Mouse (Mus musculus) lung, postnatal 14 days (tissue): ENCODE measurements around the gene Agrp.
"Not testable (repeated sequence)": the region's sequence is repeated elsewhere in the genome, so short reads cannot be mapped to it uniquely, and the experiment has no call there.

Experiments
- DNase-seq: peaks from one replicate; pipeline ENCODE4 v3.0.0; 2021

The Agrp gene

GRCm38 (mm10) chr8:105594451-105595242 is 42.5 kb downstream of the Agrp start:
- no peak for DNase-seq

- no peak for DNase-seq
Observed at GRCm38 (mm10) chr8:105593859-105594258, 43.3 kb downstream of the Agrp start.

- DNase-seq, result no peak
Observed at GRCm38 (mm10) chr8:105592431-105592830, 44.8 kb downstream of the Agrp start.

DNA sequence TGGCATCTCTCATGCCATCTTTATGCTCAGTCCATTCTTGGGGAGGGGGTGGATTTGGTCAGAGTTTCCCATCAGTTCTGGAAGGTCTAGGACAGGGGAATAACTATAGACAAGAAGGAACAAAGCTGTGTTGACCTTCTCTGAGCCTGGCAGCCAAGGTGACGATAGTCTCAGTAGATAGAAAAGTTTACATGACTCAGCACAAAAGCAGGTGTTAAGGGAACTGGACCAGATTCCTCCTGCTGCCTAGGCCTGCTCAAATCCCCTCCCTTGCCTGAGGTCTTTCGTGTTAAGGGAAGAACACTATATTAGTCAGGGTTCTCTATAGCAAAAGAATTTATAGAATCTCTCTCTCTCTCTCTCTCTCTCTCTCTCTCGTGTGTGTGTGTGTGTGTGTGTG is 57.5 kb downstream of the Agrp start:
- no peak for DNase-seq

- no peak for DNase-seq
Observed at GRCm38 (mm10) chr8:105575538-105575937, 61.7 kb downstream of the Agrp start.

- no peak for DNase-seq
Observed at GRCm38 (mm10) chr8:105574741-105575140, 62.5 kb downstream of the Agrp start.

DNA sequence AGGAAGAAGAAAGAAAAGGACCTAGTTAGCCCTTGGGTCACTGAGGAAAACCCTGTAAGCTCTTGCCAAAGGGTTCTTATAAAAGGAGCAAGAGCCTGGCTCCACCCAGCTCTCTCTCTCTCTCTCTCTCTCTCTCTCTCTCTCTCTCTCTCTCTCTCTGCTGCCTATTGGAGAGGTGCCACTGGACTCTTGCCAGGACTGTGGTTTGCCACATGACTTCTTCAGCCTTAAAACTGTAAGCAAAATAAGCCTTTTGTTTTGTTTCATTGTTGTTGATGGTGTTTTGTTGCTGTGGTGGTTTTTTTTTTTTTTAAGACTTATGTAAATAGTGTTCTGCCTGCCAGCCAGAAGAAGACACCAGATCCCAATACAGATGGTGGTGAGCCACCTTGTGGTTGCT is 63.8 kb downstream of the Agrp start:
- DNase-seq, result peak; percentile 64

- DNase-seq, result no peak
Observed at GRCm38 (mm10) chr8:105571810-105572209, 65.4 kb downstream of the Agrp start.

GRCm38 (mm10) chr8:105566703-105567595 is 70.2 kb downstream of the Agrp start:
- peak; percentile 29 for DNase-seq

DNA sequence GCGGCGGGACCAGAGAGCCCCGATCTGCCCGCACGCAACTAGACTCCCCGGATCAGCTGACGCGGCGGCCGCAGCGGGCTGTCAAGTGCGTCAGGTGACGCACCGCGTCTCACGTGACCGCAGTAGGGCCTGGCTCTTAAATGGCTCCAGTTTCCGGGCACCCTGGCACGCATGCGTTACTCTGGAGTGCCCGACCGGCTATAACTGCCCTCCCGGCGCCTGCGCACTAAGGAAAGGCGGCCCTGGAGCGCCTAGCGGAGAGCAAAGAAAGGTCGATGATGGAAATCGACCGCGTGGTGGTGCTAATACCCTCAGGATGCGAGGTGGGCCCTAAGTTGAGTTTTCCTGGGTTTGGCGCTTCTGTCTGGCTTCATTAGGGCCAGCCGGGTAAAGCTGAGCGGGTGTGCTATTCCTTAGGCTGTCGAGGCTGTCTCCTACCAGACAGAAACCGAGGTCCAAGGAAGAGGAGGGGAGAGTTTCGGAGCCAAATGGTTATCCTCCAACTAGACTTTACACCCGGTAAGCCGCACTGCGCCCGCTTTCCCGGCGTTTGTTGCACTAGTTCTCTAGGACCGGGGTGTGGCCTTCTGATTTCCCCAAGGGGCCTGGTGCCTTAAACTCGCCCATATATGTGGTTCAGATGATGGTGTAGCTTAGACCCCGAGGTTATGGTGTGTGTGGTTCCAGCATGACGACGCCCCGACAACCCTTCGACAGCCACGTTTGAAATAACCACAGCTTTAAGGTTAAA is 71.1 kb downstream of the Agrp start, which contains the start of gene Atp6v0d1:
Gene Atp6v0d1 (minus strand): TSS at position 96 of the 751 bp plus-strand sequence.
- peak; percentile 99 for DNase-seq

GRCm38 (mm10) chr8:105565401-105565881 is 71.8 kb downstream of the Agrp start:
- no peak for DNase-seq

DNA sequence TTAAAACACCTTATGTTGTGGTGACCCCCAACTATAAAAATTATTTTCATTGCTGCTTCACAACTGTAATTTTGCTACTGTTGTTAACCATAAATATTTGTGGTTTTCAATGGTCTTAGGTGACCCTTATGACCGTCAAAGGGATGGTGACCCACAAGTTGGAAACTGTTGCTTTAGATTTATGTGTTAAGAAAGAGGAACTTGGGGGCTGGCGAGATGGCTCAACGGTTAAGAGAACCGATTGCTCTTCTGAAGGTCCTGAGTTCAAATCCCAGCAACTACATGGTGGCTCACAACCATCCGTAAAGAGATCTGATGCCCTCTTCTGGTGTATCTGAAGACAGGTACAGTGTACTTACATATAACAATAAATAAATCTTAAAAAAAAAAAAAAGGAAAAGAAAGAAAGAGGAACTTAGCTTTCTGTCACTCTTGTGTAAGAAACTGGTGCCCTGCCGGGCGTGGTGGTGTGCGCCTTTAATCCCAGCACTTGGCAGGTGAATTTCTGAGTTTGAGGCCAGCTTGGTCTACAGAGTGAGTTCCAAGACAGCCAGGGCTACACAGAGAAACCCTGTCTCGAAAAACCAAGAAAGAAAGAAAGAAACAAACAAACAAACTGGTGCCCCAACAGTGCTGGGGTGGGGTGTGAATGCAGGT is 72.5 kb downstream of the Agrp start:
- DNase-seq, result not testable (repeated sequence)

GRCm38 (mm10) chr8:105563871-105564270 is 73.3 kb downstream of the Agrp start:
- DNase-seq, result no peak

GRCm38 (mm10) chr8:105562863-105563262 is 74.3 kb downstream of the Agrp start:
- DNase-seq, result no peak

- DNase-seq, result no peak
Observed at GRCm38 (mm10) chr8:105555230-105555629, 82.0 kb downstream of the Agrp start.

DNA sequence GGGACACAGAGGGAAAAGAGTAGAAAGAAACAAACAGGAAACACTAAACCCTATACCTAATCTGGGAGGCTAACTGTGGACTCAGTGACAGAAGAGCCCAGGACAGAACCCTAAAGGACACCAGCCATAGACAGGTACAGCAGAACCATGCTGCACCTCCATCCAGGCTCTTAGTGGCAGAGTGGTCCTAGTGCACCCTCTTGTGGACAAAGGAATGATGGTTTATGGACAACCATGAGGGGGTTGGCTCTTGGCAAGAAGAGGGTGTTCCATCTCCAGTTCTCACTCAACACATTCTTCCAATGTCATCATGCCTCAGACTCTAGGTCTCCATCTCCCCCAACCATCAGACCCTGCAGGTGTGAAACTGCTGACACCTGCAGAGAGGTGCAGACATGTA is 83.1 kb downstream of the Agrp start:
- DNase-seq, result peak; percentile 74

DNA sequence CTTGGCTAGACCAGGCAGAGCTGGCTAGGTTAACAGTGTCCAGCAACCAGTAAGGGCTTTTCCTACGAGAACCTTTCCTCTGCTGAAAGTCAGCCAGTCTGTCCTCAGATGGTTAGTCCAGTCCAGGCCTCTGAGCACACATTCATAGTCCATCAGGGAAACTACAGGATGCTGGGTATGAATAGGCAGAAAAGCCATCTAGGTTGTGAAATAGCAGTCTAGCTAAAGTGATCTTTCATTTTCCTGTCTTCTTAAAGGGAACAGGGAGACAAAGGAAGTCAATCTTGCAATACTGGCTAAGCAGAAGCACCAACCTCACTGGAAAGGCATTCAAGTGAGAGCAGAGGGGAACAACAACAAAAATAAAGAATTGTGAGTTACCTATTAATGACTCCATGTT is 84.4 kb downstream of the Agrp start:
- DNase-seq, result no peak

DNA sequence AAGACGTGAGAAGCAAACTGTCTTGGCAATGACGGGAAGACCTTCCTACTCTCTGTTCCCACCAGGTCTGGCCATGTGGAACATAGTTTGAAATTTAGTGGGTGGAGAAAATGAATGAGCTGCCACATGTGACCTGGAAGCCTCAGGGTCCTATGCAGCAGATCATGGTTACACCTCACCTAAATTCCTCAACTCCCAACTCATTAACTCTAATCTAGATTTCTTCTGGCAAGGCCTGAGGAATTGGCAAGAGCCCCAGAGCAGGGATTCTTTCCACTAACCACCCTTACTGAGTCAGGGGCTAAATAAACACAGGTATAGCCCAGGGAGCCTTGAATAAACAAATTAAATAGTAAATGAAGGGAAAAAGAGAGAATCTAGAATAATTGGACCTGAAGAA is 85.2 kb downstream of the Agrp start:
- DNase-seq, result no peak

GRCm38 (mm10) chr8:105550083-105550482 is 87.1 kb downstream of the Agrp start:
- DNase-seq, result no peak

GRCm38 (mm10) chr8:105549506-105549905 is 87.7 kb downstream of the Agrp start:
- no peak for DNase-seq

DNA sequence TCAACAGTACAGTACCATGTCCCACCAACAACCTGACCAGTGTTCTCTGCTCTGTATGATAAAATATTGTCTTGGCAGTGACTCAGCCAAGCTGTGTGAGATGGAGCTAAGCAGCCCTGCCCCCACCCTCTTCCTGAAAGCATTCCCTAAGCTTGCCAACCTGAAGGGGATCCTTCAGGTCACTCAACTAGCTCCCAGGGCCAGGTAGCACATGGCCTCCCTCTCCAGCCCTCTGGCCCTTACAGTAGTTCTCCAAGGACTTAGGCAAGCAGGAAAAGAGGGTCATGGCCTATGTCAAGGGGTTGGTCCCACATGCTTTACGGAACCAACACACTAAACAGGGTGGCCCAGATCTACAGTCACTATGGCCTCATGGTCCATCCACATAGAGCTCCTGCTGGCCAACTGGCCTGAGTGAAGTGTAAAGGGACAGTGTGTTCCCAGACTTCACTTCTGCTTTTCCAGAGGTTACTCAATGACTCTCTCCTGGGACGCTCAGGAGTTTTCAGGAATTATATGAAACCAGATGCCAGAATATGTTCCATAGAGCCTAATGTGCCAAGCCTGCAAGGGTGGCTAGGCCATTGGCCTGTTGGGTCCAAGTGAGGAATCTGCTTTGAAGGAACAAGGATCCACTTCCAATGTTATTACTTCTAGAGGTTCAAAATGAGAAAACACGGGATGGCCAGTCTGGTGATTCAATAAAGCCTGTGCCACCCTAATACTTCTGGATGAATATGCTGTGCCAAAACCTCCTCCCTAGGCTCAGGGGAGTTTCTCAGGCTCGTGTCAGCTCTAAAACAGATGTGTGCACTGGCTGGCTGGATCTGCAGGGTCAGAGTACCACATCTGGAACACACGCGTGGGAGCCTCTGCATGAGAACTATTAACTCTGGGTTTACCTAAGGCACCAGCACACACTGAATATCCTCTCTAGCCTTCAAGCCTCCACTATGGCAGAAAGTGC is 90.5 kb downstream of the Agrp start:
- peak; percentile 57 for DNase-seq
